Mouse (Mus musculus) embryo, embryonic 11.5 days (tissue): Measurements from ENCODE around the gene Fubp1.

Experiments
- DNase-seq: peaks from one replicate; pipeline ENCODE4 v3.0.0-alpha.2; 2012; ENCODE audit warnings: low read depth, low spot score

Fubp1 gene

DNA sequence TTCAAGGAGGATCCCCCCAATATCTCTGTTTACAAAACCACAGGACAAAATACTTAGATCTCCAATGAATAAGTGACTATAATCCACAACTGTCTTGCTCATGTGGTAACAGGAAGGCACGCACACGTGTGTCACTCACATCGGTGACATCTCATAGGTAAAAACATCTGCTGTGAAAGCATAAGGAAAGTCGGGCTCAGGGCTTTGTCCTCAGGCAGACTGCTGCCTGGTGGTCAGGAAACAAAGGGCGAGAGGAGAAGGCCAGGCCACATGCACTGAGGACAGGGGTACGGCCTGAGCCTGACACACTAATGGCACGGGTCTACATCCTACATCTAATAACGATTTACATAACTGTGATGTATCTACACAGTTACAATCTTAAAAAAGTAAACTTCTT is 64.8 kb downstream of the Fubp1 start:
- DNase-seq, result no peak

DNA sequence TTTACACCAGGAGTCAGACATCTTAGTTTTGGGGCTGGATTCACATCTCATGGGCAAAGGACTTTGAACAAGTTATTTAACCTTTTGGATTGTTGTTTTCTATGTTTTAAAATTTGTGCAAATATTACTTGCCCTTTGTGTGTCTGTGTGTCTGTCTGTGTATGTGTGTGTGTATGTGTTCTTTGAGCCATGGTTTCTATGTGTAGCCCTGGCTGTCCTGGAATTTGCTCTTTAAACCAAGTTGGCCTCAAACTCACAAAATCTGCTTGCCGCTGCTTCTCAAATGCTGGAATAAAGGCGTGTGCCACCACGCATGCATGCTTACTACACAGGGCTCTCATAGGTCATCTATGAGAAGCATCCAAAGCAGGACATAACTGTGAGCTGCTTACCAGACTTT is 66.7 kb downstream of the Fubp1 start:
- DNase-seq, result no peak

DNA sequence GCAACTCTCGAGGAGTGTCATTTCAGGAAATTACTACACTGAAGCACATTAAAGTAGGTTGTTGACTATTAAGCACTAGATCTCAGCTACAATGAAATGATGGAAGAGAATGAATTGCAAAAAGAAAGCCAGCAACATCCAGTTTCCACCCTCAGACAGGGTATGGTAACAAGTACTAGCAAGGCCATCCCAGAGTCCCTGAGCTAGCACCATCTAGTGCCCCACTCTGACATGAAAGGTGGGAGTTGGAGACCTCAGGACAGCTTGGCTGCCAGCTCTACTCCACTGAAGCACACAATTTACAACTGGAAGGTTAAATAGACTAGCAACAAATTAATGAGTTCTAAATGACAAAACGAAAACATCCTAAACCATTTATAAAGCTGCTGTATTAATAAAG is 67.7 kb downstream of the Fubp1 start:
- DNase-seq, result no peak

DNA sequence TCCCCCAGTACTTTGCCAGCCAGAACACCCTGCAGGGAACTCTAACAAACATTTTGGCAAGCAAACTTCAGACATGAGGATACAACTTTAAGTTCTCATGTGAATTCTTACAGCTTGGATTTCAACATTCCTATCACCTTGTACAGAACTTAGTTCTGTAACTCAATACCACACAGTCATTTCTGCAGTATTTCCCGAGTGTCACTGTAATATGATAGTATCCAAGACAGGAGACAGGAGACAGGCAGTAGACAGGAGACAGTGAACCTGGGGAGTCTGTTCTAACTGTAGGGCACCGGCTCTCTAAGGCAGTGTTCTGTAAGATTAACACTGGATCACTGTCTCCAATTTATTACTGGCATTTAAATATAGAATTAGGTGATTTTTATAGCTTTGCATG is 68.2 kb downstream of the Fubp1 start:
- DNase-seq, result no peak

DNA sequence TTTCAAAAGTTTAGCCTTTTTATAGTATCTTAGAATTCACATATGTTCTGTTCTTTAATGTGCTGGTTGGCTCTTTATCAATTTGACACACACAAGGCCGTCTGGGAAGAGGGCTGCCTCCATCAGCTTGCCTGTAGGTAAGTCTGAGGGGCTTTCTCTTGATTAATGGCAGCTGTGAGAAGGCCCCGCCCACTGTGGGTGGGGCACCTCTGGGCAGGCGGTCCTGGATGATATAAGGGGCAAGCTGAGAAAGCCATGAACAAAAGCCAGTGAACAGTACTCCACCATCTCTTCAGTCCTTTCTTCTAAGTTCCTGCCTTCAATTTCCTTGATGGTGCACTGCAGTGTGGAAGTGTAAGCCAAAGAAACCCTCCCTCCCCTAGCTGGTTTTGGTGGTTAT is 71.9 kb downstream of the Fubp1 start:
- no peak for DNase-seq

DNA sequence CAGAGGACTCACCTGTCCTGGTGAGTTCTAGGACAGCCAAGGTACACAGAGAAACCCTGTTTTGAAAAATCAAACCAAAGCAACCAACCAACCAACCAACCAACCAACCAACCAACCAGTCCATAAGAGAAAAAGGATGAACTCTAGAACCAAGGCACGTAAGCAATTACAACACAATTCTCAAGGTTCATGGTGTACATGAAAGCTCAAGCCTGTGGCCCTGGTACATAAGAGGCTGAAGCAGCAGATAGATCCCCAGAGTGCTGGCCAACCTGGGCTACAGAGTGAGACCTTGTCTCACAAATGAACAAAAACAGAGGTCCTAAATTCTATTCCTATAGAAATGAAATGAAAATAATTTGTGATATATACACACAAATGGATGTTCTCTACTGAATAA is 74.1 kb downstream of the Fubp1 start:
- DNase-seq, result no peak

DNA sequence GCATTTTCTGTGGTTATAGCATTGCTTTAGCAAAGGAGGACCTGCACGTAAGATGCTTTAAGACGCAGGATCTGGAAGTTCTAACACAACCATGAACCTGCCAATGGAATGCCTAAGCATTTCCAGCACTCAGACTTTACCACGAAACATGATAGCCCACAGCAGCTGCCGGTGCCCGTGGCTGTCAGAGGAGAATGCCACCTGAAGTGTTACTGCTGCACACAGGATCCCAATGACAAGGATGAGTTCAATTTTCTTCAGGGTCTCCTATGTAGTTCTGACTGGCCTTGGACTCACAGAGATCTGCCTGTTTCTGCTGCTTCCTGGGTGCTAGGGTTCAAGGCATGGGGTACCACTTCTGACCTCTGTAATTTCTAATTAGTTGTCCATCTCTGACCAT is 74.5 kb downstream of the Fubp1 start:
- no peak for DNase-seq
